Mouse (Mus musculus): ENCODE measurements around the gene Arl4d.
A peak's percentile ranks its signal among the peaks of the same experiment; 100 is the strongest.
"Not testable (repeated sequence)": the region's sequence is repeated elsewhere in the genome, so short reads cannot be mapped to it uniquely, and the experiment has no call there.

Gene Arl4d

DNA sequence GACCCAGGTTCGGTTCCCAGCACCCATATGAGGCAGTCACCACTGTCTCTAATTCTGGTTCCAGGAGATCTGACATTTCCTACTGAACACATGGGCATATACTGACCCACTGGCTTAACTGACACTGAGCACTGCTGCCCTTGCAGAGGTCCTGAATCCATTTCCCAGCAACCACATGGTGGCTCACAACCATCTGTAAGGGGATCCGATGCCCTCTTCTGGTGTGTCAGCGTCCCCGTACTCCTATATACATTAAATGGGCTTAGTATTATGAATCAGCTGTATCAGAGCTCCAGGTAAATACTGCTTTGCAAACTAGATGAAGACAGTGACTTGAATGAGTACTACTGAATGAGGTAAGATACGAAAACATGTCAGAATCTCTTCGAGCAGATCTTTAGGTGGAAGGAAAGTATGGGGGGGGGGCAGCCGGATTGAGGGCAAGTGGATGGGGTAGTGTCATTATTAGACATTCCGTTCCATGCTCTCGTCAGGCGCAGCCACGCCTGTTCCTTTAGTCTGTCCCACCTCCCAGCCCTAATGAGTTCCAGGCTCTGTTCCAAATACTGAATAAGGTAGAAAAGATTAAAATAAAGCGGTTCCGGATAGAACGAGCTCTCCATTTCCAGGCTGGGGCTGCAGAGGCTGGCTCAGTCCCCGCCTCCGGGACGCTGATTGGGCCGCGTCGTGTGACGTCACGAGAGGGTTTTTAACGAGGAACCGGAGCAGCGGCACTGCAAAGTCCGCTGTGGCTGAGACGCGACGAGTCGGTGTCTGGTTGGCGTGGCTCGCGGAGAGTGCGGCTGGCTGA is at the start of gene Arl4d:
Gene Arl4d (plus strand): TSS at position 717 of the 811 bp plus-strand sequence.
- peak; percentile 94 for DNase-seq (ENCODE audit: low read depth, low spot score)

DNA sequence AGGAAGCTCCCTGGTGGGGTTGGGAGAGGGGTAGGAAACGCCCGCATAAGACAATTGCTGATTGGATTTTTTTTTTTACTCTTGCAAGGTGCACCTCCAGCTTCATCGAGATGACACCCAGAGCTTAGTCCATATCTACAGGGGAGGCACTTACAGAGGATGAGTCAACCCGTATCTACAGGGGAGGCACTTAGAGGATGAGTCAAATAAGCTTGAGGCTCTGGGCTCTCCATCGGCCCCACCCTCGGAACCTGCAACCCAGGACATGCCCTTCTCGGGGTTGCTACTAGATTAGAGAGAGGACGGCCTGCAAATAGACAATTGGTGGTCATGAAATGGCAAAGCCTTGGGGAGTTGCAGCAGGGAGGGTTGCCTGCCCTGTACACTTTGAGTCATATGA is 49.2 kb upstream of the Arl4d start:
- no peak for DNase-seq (ENCODE audit: low read depth, low spot score)

DNA sequence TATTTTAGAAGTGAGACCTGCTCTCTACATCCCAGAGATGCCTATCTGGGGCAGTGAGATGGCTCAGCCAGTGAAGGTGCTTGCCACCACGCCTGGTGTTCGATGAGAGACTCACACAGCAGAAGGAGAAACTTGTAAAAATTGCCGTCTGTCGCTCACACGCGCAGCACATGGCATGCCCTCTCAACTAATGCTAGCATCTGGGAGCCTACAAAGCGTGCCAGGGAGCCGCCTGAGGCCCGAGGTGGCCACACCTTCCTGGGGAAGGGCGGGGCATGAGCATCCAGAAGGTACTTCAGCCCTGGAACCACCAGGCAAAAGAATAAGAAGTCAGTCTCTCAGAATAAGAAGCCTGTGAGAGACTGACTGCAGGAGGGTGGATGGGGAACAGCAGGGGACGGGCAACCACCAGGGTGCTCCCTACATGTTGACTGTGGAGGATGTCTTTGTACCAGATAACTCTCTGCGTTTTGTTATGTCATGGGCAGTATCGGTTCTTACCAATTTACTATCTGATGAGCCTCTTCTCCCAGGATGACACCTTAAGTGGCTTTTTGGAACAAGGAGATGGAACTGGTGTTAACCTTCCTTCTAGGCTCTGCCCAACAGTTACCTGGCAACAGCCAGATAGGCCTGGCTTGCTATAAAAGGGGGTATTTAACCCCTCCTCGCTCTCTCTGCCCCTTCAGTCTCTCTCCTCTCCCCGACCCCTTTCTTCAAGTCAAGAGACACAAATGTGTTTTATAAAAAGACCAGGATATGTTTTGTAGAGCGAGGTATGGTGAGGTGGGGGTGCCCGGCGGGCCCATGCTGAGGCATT is 48.2 kb upstream of the Arl4d start:
- no peak for DNase-seq (ENCODE audit: low read depth, low spot score)

DNA sequence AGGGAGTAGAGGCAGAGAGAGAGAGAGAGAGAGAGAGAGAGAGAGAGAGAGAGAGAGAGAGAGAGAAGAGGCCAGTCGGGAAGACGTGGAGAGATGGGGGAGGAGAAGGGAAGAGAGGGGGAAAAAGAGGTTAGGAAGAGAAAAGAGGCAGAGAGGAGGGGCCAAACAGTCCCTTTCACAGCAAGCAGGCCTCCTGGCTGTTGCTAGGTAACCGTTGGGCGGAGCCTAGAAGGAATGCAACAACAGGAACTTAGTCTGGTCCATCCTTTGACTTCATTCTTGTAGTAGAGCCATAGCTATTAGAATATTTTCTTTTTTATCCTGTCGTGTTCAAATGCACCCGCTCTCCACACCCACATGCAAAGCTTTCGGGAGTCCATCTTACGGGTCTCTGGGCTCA is 47.5 kb upstream of the Arl4d start:
- DNase-seq (ENCODE audit: low read depth, low spot score): peak; percentile 76

DNA sequence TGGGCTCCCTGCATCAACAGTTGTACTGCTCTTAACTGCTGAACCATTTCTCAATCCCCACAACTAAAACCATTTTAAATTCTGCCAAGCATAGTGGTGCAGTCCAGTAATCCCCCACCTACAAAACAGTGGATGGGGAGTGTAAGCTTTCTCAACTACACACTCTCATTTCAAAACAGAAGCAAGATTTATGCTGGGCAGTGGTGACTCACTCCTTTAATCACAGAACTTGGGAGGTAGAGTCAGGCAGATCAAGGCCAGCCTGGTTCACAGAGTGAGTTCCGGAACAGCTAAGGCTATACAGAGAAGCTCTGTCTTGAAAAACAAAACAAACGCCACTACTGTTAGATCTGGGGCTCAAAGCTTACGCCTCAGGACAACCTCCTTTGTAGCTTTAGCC is 46.7 kb upstream of the Arl4d start:
- DNase-seq (ENCODE audit: low read depth, low spot score): no peak

DNA sequence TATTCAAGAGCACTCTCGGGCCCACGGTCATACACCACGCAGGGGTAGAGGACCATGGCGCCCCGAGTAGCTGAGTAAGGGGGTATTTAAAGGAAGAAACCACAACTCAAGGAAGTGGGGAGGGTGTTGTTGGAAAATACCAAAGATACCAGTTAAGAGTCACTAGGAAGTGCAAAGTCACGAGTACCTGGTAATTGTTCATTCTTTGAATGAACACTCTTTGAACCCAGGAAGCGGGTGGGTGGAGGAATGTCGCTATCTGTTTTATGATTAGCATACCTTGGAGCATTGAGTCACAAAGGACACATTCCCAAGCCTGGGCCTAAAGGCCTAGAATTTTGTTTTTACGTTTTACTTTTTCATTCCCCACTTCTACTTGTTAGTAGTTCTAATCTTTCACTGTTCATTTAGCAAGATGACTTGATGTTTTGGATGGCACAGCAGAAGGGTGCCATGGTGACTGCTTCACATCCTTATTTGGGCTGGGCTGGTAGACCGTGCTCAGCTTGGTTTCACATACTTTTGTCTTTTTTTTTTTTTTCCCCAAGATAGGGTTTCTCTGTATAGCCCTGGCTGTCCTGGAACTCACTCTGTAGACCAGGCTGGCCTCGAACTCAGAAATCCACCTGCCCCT is 45.2 kb upstream of the Arl4d start:
- not testable (repeated sequence) for DNase-seq (ENCODE audit: low read depth, low spot score)

DNA sequence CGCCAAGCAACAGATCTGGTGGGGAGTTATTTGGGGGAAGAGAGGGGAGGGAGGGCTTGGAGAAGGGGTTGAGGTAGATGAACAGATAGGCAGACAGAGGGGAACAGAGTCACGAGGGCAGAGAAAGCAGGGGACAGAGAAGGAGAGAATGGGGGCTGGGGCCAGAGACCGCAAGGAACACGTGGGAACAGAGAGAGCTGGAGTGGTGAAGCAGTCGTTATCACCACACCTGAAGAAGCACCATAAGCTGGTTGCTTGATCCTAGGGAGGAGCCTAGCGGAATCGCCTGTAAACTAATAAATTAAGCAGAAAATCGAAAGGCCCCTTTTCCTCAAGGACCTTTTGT is 38.7 kb upstream of the Arl4d start:
- DNase-seq (ENCODE audit: low read depth, low spot score): no peak

DNA sequence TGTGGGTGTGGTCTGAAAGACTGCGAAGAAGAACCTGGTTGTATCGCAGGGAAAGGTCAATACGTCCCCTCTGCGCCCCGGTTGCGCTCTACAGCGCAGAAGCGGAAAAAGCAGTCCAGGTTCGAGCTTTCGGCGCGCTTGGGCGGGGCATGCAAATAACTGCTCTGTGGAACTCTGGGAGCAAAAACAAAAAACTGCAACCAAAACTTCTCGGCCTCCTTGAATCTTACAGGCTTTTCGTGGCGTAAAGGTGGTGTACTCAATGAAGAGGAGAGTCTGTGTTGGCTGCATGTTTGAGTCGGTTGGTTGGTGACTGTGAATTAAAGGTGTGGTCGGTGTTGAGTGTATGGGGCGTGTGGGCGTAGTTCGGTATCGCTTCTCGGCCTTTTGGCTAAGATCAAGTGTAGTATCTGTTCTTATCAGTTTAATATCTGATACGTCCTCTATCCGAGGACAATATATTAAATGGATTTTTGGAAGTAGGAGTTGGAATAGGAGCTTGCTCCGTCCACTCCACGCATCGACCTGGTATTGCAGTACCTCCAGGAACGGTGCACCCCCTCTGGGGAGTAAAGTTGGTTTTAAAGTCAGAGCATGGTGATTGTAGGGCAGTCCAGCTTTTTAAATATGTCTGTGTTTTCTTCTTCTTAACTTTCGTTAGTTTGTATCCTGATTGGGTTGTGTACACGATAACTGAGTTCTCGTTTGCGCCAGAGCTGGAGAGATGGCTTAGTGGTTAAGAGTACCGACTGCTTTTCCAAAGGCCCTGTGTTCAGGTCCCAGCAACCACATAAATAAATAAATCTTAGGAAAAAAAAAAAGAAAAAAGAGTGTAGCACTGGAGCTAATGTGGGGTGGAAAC is 38.1 kb upstream of the Arl4d start, which contains the start of gene Rdm1:
Gene Rdm1 (plus strand): TSS at position 201 of the 862 bp plus-strand sequence.
- peak; percentile 89 for DNase-seq (ENCODE audit: low read depth, low spot score)

DNA sequence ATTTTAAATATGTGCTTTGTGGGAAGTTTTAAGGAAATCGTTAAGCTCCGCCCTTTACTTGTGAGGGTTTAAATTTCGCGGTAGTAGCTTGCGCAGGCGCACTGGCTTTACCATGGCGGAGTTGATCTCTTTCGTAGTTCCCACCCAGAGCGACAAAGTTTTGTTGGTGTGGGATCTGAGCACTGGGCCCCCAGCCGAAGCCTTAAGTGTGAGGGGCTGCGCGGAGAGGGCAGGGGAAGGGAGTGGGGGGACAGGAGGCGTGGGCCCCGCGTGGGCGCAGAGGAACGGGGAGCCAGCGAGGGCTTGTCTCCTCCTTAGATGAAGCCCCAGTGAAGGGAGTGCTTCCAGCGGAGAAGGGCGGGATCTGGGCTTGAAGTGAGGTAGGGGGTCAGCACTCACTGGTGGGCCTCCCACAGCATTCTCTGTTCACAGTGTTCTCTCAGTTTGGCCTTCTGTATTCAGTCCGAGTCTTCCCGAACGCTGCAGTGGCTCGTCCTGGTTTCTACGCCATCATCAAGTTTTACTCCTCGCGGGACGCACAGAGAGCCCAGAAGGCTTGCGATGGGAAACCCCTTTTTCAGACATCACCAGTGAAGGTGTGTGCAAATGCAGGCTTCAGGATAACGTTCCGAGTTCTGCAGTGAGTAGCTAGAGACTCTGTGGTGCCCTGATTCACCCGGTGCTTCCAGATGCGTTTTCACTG is 37.3 kb upstream of the Arl4d start:
- peak; percentile 94 for DNase-seq (ENCODE audit: low read depth, low spot score)

DNA sequence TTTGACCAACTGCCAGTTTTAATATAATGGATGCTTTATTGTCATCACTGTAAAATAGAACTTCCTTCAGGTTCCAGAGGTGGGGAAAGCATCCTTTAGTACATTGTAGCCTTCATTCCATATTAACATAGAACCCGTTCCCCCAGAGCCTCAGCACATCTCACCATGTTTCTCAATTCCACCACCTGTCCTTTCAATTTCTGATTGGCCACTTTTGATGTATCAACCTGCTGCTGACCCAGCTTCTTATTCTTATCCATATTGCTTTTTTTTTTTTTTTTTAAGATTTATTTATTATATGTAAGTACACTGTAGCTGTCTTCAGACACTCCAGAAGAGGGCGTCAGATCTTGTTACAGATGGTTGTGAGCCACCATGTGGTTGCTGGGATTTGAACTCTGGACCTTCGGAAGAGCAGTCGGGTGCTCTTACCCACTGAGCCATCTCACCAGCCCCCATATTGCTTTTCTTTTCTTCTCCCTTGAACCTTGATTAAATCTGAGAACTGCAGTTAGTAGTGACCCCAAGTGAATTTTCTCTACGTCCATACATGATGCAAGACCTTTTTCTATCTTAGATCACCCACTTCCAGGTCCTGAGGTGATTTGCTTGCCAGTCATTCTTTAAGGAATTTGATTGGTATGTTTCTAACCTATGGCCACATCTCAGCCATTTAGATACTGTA is 36.5 kb upstream of the Arl4d start:
- DNase-seq (ENCODE audit: low read depth, low spot score): not testable (repeated sequence)

DNA sequence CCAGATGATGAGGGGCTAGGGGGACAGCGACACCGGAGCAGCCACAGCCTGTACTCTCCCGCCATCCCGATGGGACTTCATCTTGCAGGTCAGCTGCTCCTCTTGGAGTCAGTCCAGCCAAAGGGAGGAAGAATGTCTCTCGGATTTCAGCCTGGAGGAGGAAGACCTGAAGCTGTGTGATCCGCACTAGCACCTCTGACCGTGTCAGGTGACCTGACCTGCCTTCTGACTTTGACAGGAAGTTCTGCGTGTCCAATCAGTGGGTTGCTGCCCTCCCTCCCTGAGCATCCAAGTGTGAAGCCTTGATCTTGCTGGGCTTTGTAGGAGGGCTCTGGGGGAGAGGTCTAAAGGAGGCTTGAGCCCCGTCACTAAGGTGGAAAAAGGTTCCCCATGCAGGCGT is 29.7 kb upstream of the Arl4d start:
- DNase-seq (ENCODE audit: low read depth, low spot score): no peak

DNA sequence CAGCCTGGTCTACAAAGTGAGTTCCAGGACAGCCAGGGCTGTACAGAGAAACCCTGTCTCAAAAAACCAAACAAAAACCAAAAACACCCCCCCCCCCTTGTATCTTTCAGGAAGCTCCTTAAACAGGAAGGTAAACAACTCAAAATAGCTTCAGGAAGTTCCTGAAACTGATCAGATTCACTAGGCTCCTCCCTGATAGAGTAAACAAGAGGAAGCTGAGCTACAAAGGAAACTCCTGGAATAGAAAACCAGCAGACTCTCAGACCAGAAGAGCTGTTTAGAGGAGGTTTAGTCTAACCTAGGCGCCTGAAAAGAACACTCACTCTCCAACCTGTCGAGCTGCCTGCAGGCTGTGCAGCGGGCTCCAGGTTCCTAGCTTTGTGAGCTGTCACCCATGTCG is 25.6 kb upstream of the Arl4d start:
- DNase-seq (ENCODE audit: low read depth, low spot score): no peak

DNA sequence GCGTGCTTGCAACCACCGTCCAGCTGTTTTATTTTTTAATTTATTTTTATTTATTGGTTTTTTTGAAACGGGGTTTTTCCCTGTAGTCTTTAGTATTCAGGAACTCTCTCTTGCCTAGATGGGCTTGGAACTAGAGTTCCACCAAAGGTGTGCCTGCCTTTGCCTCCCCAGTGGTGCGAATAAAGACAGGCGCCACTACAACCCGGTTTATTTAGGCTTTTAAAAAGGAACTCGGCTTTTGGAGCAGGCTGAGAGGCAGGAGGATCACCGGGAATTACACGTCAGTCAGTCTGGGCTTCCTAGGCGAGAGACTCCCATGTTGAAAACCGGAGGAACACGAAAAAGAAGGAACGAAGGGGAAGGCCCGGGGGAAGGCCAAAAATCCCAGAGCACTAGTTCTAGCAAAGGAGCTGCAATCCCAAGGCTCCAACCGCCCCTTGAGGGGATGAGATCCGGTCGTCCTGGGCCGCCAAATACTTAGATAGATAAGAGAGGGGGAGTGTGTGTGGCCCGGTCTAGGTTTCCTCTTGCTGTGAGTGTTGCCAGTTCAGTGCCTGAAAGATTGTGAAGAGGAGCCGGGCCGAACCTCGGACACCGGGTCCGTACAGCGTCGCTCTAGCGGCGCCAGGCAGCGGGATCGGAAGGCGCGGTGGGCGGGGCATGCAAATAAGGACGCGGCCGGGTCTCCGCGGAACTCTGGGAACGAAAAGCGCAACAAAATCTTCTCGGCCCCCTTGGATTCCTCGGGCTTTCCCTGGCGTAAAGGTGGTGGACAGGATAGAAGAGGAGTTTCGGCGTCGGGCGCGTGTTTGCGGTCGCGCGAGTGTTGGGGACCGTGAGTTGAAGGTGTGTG is 24.3 kb upstream of the Arl4d start:
- DNase-seq (ENCODE audit: low read depth, low spot score): peak; percentile 91

DNA sequence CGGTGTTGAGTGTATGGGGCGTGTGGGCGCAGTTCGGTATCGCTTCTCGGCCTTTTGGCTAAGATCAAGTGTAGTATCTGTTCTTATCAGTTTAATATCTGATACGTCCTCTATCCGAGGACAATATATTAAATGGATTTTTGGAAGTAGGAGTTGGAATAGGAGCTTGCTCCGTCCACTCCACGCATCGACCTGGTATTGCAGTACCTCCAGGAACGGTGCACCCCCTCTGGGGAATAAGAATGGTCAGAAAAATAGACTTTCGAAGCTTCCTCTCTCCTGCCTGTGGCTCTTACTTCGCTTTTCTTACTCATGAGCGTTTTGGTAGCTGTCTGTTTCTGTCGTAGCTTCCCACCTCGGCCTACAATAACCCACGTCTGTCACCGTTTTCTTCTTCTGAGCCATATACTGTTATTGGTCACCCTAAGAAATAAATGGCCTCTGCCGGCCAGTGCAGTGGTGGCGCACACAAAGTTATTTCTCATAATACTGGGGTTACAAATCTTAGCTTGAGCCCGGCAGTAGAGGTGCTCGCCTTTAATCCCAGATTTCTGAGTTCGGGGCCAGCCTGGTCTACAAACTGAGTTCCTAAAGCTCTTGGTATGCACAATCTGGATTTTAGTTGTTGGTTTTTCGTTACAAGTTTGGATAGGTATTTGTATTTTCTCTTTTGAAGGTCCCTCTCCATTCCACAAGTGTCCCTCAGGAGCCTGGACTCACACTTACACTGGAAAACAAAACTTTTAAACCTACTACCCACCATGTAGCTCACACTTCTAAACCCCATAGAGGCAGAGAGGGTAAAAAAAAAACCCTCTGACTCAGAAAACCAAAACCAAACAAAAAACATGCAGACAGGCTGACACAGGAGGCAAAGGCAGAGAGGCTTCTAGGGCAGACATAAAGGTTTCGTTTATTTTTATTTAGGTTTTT is 23.4 kb upstream of the Arl4d start:
- peak; percentile 88 for DNase-seq (ENCODE audit: low read depth, low spot score)

DNA sequence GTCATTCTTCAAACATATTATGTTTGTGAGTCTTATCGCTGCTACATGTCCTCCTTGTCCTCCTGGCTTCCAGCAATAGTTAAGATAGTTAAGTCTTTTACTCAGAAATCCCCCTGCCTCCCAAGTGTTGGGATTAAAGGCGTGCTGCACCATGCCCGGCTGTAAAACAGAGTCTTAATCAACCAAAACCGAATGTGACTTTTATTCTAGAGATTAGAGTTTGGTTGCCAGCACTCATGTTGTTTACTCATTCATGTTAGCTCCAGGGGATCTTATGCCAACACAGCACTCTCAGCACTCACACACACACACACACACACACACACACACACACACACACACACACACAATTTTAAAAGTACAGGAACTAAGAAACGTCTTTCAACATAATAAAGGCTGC is 22.4 kb upstream of the Arl4d start:
- no peak for DNase-seq (ENCODE audit: low read depth, low spot score)

DNA sequence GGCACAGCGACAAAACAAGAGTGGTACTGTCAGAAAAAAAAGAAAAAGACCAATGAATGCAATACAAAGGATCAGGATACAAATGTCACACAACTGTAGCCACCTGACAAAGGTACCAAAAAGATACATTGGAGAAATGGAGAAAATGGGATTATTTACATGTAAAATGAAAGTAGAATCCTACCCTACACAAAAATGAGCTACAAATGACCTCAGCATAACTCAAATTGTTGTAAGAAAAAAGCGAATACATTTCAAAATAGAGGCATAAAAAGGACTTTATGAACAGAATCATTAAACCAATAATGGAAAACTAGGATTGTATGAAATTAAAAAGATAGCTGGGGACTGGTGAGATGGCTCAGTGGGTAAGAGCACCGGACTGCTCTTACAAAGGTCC is 20.8 kb upstream of the Arl4d start:
- DNase-seq (ENCODE audit: low read depth, low spot score): no peak

DNA sequence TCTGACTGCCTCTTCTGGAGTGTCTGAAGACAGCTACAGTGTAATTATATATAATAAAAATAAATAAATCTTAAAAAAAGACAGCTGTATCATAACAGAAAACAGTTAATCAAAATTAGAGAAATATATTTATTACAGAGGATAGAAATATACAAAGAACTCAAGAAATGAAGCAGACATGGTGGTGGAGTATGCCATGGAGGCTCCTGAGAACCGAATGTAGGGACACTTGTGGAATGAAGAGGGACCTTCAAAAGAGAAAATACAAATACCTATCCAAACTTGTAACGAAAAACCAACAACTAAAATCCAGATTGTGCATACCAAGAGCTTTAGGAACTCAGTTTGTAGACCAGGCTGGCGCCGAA is 20.3 kb upstream of the Arl4d start:
- not testable (repeated sequence) for DNase-seq (ENCODE audit: low read depth, low spot score)

All from mesoderm, embryonic 11.5 days (tissue).